Mouse (Mus musculus): ENCODE results near the gene Dip2b.
"Not testable (repeated sequence)": the region's sequence is repeated elsewhere in the genome, so short reads cannot be mapped to it uniquely, and the experiment has no call there.

The Dip2b gene

GRCm38 (mm10) chr15:100227031-100227662 is 188.7 kb downstream of the Dip2b start:
- no peak for DNase-seq

GRCm38 (mm10) chr15:100227663-100228534 is 189.4 kb downstream of the Dip2b start, which contains the start of gene Atf1:
Atf1 (plus strand) TSS chr15:100227819.
- DNase-seq = peak; percentile 91

- no peak for DNase-seq
These were observed 190.3 kb downstream of the Dip2b start for GRCm38 (mm10) chr15:100228535-100229336.

- no peak for DNase-seq
These were observed 192.2 kb downstream of the Dip2b start for GRCm38 (mm10) chr15:100230655-100231054.

- DNase-seq = no peak
These were observed 193.4 kb downstream of the Dip2b start for GRCm38 (mm10) chr15:100231616-100232525.

- DNase-seq = no peak
These were observed 196.9 kb downstream of the Dip2b start for GRCm38 (mm10) chr15:100235208-100235965.

GRCm38 (mm10) chr15:100236952-100237351 is 198.5 kb downstream of the Dip2b start:
- no peak for DNase-seq

GRCm38 (mm10) chr15:100241780-100242179 is 203.3 kb downstream of the Dip2b start:
- no peak for DNase-seq

GRCm38 (mm10) chr15:100245951-100246350 is 207.5 kb downstream of the Dip2b start:
- DNase-seq = no peak

- no peak for DNase-seq
These were observed 208.8 kb downstream of the Dip2b start for GRCm38 (mm10) chr15:100247296-100247695.

- DNase-seq = no peak
These were observed 210.4 kb downstream of the Dip2b start for GRCm38 (mm10) chr15:100248665-100249433.

GRCm38 (mm10) chr15:100251153-100251780 is 212.8 kb downstream of the Dip2b start:
- DNase-seq = no peak

- DNase-seq = no peak
These were observed 217.9 kb downstream of the Dip2b start for GRCm38 (mm10) chr15:100256386-100256785.

- DNase-seq = no peak
These were observed 218.8 kb downstream of the Dip2b start for GRCm38 (mm10) chr15:100257305-100257704.

GRCm38 (mm10) chr15:100258646-100259425 is 220.4 kb downstream of the Dip2b start:
- no peak for DNase-seq

- not testable (repeated sequence) for DNase-seq
These were observed 221.9 kb downstream of the Dip2b start for GRCm38 (mm10) chr15:100260351-100260750.

GRCm38 (mm10) chr15:100263246-100263905 is 224.9 kb downstream of the Dip2b start:
- no peak for DNase-seq

- no peak for DNase-seq
These were observed 227.3 kb downstream of the Dip2b start for GRCm38 (mm10) chr15:100265586-100266325.

Measured in cerebellum, adult 11-12 months (tissue).